Comparison of ENCODE assay signal across 9 mouse cellular contexts in the genomic region with DNA sequence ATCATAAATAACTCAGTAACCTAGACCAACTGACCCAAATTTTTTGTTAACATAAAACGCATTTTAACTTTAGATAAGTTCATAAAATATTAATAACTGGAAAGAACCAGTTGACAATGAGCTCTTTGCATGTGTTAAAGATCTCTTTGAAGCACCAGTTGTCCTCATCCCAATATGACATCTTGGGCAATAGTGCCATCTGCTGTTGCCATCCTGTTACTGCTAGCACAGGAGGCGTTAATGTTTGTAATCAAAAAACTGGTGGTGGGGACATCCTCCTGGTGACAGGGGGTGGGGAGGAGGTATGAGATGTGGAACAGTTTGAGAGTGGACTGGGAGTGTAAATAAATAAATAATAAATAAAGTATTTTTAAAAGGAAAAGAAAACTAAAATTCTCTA. TPM values are rescaled to one million over a fixed set of nuclear protein-coding genes. Genes with fewer than 3 reads are reported as not detected.
A peak's percentile ranks its signal among the peaks of the same experiment; 100 is the strongest.
DNase-seq lines count a peak whose midpoint lies in the region; ATAC-seq lines count a peak whose summit lies in the region.
"Had no signal": no experiment of that assay in that cellular context is flagged by ENCODE, and none has a peak within 500 bp of the region (broad histone marks: within the 10 kb centered on the region; RNA-seq: fewer than 3 reads in every experiment).

No protein-coding gene starts in this region.

- no peak overlapping the region for H3K4me3 ChIP-seq in forebrain, embryonic 12.5 days (replicated peaks)

- no peaks in the 10 kb centered on the region for H3K9me3 ChIP-seq in forebrain, embryonic 12.5 days

- peak; percentile 56; the same call in 1 of the 2 replicates for ATAC-seq in forebrain, embryonic 12.5 days (ENCODE audit: low FRiP score)

- no peak overlapping the region for H3K9ac ChIP-seq in forebrain, embryonic 12.5 days

- H3K27me3 ChIP-seq in forebrain, embryonic 12.5 days: no peaks in the 10 kb centered on the region

- WGBS in forebrain, embryonic 12.5 days: 4% methylated on average over 2 of the region's 2 CpGs

- H3K36me3 ChIP-seq in forebrain, embryonic 12.5 days (replicated peaks): no peaks in the 10 kb centered on the region

- H3K27ac ChIP-seq in forebrain, embryonic 12.5 days: no peak overlapping the region

- peak; percentile 47 to 51 for DNase-seq in cerebellum, adult 18-20 months
- DNase-seq in cerebellum, adult 11-12 months: no peak
- peak; percentile 68 for DNase-seq in 416B (ENCODE audit: low read depth)
- DNase-seq in adrenal gland, postnatal 25 days: peak; percentile 38
- peak; percentile 47 to 62 for DNase-seq in kidney, postnatal 25 days
- DNase-seq in lung, adult 18-20 months: peak; percentile 13 to 29
- peak; percentile 72 to 76 for DNase-seq in right cerebral cortex, adult 2 months (ENCODE audit: low spot score in 2 of 2)

- H3K4me2 ChIP-seq in forebrain, embryonic 12.5 days: no peak overlapping the region

- H3K4me1 ChIP-seq in forebrain, embryonic 12.5 days: 0 out of 2 replicates have a peak, but pooled peaks cover 5% of the 10 kb centered on the region

RNA-seq across cellular contexts. Expression of a gene that starts 29.3 kb away (rescaled TPM):
- total RNA-seq in adrenal gland, postnatal 25 days (2021): 4.1 and 4.9 TPM in 2 replicates
- 23.6 and 25.6 TPM in 2 replicates for polyA plus RNA-seq in forebrain, embryonic 12.5 days (2016; fragmentation: Nextera tagmentation; extraction: Ambion mirVana)

RNA-seq across cellular contexts. Expression of a gene that starts 30.4 kb away (rescaled TPM):
- total RNA-seq in adrenal gland, postnatal 25 days (2021): not detected in 2 replicates
- not detected in 2 replicates for polyA plus RNA-seq in forebrain, embryonic 12.5 days (2016; fragmentation: Nextera tagmentation; extraction: Ambion mirVana)
- polyA plus RNA-seq: stomach, embryonic 14.5 days had no signal
